Mouse (Mus musculus) stomach, postnatal 0 days (tissue): ENCODE measurements at regions not wholly inside any gene's neighbourhood (a gene's known extent, or its start where the extent isn't known, plus 50 kb on each side); places are given as distances from the start of the nearest gene placed in this dataset.

Experiments used
- CTCF ChIP-seq: IDR thresholded peaks from 2 replicates; pipeline ENCODE4 v1.5.1; 2016; ENCODE audit warnings: antibody characterized with exemption, low read depth, mild to moderate bottlenecking, moderate library complexity
- EP300 ChIP-seq: optimal IDR thresholded peaks from 2 replicates; pipeline ENCODE3; 2016; ENCODE audit warnings: antibody characterized with exemption

DNA sequence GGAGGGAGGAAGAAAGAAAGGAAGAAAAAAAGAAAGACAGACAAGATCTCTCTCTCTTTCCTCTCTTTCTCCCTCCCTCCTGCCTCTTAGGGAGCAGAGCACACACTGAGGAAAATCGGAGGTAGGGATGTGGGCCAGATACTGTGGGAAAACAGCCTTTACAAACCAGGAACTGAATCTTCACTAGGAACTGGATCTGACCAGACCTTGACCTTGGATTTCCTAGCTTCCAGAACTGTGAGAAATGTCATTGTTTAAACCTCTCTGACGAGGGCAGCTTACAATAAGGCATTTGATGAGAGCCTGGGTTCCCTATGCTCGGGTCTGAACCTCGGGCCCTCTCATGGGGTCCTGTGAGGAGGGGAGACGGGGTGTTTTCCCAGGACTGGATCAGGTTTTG, 157.7 kb upstream of the 4930535I16Rik start:
- TF ChIP-seq CTCF (no peak), EP300 (no peak)
